Mouse (Mus musculus) frontal cortex, postnatal 25 days (tissue): ENCODE data around the gene Nupl1.

ENCODE experiments used
- DNase-seq, 2 experiments: peaks; one replicate each; pipeline ENCODE4 v3.0.0; 2022; ENCODE audit warnings: low spot score in 2 of 2

The Nupl1 gene

GRCm38 (mm10) chr14:60251281-60252003, at the start of gene Nupl1, which contains the start of gene Gm49336:
TSS of gene Nupl1 (minus strand) at chr14:60251431.
TSS of gene Gm49336 (minus strand) at chr14:60251507.
- DNase-seq: peak; percentile 97 to 98

GRCm38 (mm10) chr14:60301024-60301423, 49.8 kb upstream of the Nupl1 start:
- DNase-seq: no peak

- DNase-seq: no peak
Observed at GRCm38 (mm10) chr14:60300224-60300991, 49.2 kb upstream of the Nupl1 start.

GRCm38 (mm10) chr14:60295531-60295930, 44.3 kb upstream of the Nupl1 start:
- no peak for DNase-seq

GRCm38 (mm10) chr14:60290363-60290762, 39.1 kb upstream of the Nupl1 start:
- DNase-seq: no peak

GRCm38 (mm10) chr14:60286194-60286863, 35.1 kb upstream of the Nupl1 start:
- no peak for DNase-seq

GRCm38 (mm10) chr14:60275301-60276276, 24.4 kb upstream of the Nupl1 start:
- no peak for DNase-seq

GRCm38 (mm10) chr14:60273346-60273745, 22.1 kb upstream of the Nupl1 start:
- DNase-seq: no peak

- no peak for DNase-seq
Observed at GRCm38 (mm10) chr14:60269333-60269732, 18.1 kb upstream of the Nupl1 start.

GRCm38 (mm10) chr14:60264990-60265876, 14.0 kb upstream of the Nupl1 start, which contains the start of gene Mtmr6:
TSS of gene Mtmr6 (plus strand) at chr14:60265228.
- DNase-seq: peak; percentile 87 to 91

GRCm38 (mm10) chr14:60262316-60262715, 11.1 kb upstream of the Nupl1 start:
- DNase-seq: no peak

- no peak for DNase-seq
Observed at GRCm38 (mm10) chr14:60257851-60258250, 6.6 kb upstream of the Nupl1 start.

GRCm38 (mm10) chr14:60257101-60257500, 5.9 kb upstream of the Nupl1 start:
- no peak for DNase-seq

GRCm38 (mm10) chr14:60256356-60256755, 5.1 kb upstream of the Nupl1 start:
- DNase-seq: no peak

- DNase-seq: no peak
Observed at GRCm38 (mm10) chr14:60254774-60255173, 3.5 kb upstream of the Nupl1 start.

- DNase-seq: no peak
Observed at GRCm38 (mm10) chr14:60253466-60253865, 2.2 kb upstream of the Nupl1 start.

GRCm38 (mm10) chr14:60252004-60253000, 1.1 kb upstream of the Nupl1 start:
- no peak for DNase-seq

- no peak for DNase-seq
Observed at GRCm38 (mm10) chr14:60250879-60251278, 352 bp downstream of the Nupl1 start.

- DNase-seq: no peak
Observed at GRCm38 (mm10) chr14:60250366-60250765, 865 bp downstream of the Nupl1 start.
